Mouse (Mus musculus) cerebral cortex, adult 2 months (tissue): Measurements from ENCODE around the gene Slc26a1.

Experiments used
- WGBS: fragments of 180-500 bp; shearing (Covaris S2); methylation state at CpG from one replicate; pipeline ENCODE4 v1.1.7; 2018; 5-methylcytosine and 5-hydroxymethylcytosine counted together

The Slc26a1 gene

GRCm38 (mm10) chr5:108675251-108675816, at the start of gene Slc26a1:
Slc26a1 (minus strand) TSS chr5:108675569.
- 88% methylated on average over 9 of the region's 9 CpGs for WGBS

- 60% methylated on average over 2 of the region's 2 CpGs for WGBS
Observed at GRCm38 (mm10) chr5:108724006-108724405, 48.6 kb upstream of the Slc26a1 start.

GRCm38 (mm10) chr5:108719761-108720160, 44.4 kb upstream of the Slc26a1 start:
- WGBS: 80% methylated on average over 7 of the region's 7 CpGs

- 60% methylated on average over 4 of the region's 4 CpGs for WGBS
Observed at GRCm38 (mm10) chr5:108718051-108718450, 42.7 kb upstream of the Slc26a1 start.

GRCm38 (mm10) chr5:108715974-108716373, 40.6 kb upstream of the Slc26a1 start:
- 85% methylated on average over 1 of the region's 1 CpGs for whole genome bisulfite sequencing

- 50% methylated on average over 6 of the region's 6 CpGs for WGBS
Observed at GRCm38 (mm10) chr5:108714149-108714548, 38.8 kb upstream of the Slc26a1 start.

GRCm38 (mm10) chr5:108713096-108713495, 37.7 kb upstream of the Slc26a1 start:
- 56% methylated on average over 2 of the region's 2 CpGs for WGBS

GRCm38 (mm10) chr5:108711968-108712367, 36.6 kb upstream of the Slc26a1 start:
- 85% methylated on average over 6 of the region's 6 CpGs for WGBS

GRCm38 (mm10) chr5:108708981-108709731, 33.8 kb upstream of the Slc26a1 start:
- WGBS: 63% methylated on average over 6 of the region's 6 CpGs

- 92% methylated on average over 1 of the region's 1 CpGs for WGBS
Observed at GRCm38 (mm10) chr5:108708419-108708818, 33.0 kb upstream of the Slc26a1 start.

GRCm38 (mm10) chr5:108707758-108708157, 32.4 kb upstream of the Slc26a1 start:
- 89% methylated on average over 2 of the region's 2 CpGs for WGBS

GRCm38 (mm10) chr5:108703754-108704626, 28.6 kb upstream of the Slc26a1 start:
- 86% methylated on average over 12 of the region's 12 CpGs for WGBS

- WGBS: 86% methylated on average over 10 of the region's 10 CpGs
Observed at GRCm38 (mm10) chr5:108701341-108702021, 26.1 kb upstream of the Slc26a1 start.

GRCm38 (mm10) chr5:108700346-108700745, 25.0 kb upstream of the Slc26a1 start:
- 72% methylated on average over 3 of the region's 3 CpGs for WGBS

GRCm38 (mm10) chr5:108697341-108697753, 22.0 kb upstream of the Slc26a1 start:
- 71% methylated on average over 4 of the region's 4 CpGs for WGBS

GRCm38 (mm10) chr5:108696542-108696941, 21.2 kb upstream of the Slc26a1 start:
- WGBS: 79% methylated on average over 3 of the region's 3 CpGs

GRCm38 (mm10) chr5:108695861-108696260, 20.5 kb upstream of the Slc26a1 start:
- 93% methylated on average over 12 of the region's 12 CpGs for WGBS

GRCm38 (mm10) chr5:108694352-108695261, 19.2 kb upstream of the Slc26a1 start:
- 2% methylated on average over 99 of the region's 99 CpGs for WGBS

GRCm38 (mm10) chr5:108693872-108694288, 18.5 kb upstream of the Slc26a1 start:
- WGBS: 1% methylated on average over 41 of the region's 43 CpGs

- WGBS: 16% methylated on average over 16 of the region's 18 CpGs
Observed at GRCm38 (mm10) chr5:108692271-108692670, 16.9 kb upstream of the Slc26a1 start, which contains the start of gene Fgfrl1. Fgfrl1 (plus strand) TSS chr5:108692382.

- 77% methylated on average over 4 of the region's 4 CpGs for WGBS
Observed at GRCm38 (mm10) chr5:108691152-108691551, 15.8 kb upstream of the Slc26a1 start.
